Mouse (Mus musculus) natural killer cell, adult 2 months (primary cell): ENCODE data around the gene Pitpnm1.
A peak's percentile ranks its signal among the peaks of the same experiment; 100 is the strongest.
"Not testable (repeated sequence)": the region's sequence is repeated elsewhere in the genome, so short reads cannot be mapped to it uniquely, and the experiment has no call there.

ENCODE experiments used
- DNase-seq, 2 experiments: peaks; one replicate each; pipeline ENCODE4 v3.0.0; 2022; ENCODE audit warnings: low spot score in 2 of 2

Gene Pitpnm1

DNA sequence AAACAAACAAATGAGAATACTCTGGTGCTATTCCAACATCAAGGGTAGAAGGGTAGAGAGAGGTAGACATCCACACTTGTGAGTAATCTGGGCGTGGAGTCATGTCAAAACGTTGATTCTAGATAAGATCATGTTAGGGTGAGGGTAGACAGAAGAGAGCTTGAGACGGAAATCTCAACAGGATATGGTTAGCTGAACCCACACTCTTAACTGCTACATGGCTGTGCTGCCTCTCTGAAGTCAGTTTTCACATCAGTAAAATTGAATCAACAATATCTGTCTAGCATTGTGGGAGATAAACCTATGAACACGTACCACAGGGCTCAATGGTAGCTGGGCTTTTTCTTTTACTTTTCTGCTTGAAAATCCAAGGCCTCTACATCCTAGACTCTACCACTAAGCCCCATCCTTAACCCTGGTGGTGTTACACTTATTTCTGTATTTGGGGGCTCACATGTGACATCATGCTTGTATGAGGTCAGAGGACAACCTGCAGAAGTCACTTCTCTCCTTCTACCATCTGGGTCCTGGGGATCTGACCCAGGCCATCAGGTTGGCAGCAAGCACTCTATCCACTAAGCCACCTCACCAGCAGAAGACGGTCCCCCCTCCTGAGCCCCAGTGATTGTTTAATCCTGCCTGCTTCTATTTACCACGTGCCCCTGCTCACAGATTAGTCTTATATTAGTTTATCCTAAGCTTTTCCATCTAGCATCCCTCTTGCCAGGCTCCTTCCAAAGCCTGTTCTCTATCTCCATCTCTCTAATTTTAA lies 20.1 kb downstream of the Pitpnm1 start:
- peak; percentile 69 to 81 for DNase-seq

GRCm38 (mm10) chr19:4120496-4120895 lies 20.7 kb downstream of the Pitpnm1 start:
- DNase-seq: peak in 1 of 2 experiments; percentile 16

GRCm38 (mm10) chr19:4121097-4121805 lies 21.5 kb downstream of the Pitpnm1 start:
- DNase-seq: peak; percentile 98

GRCm38 (mm10) chr19:4121896-4122295 lies 22.1 kb downstream of the Pitpnm1 start:
- DNase-seq: not testable (repeated sequence)

DNA sequence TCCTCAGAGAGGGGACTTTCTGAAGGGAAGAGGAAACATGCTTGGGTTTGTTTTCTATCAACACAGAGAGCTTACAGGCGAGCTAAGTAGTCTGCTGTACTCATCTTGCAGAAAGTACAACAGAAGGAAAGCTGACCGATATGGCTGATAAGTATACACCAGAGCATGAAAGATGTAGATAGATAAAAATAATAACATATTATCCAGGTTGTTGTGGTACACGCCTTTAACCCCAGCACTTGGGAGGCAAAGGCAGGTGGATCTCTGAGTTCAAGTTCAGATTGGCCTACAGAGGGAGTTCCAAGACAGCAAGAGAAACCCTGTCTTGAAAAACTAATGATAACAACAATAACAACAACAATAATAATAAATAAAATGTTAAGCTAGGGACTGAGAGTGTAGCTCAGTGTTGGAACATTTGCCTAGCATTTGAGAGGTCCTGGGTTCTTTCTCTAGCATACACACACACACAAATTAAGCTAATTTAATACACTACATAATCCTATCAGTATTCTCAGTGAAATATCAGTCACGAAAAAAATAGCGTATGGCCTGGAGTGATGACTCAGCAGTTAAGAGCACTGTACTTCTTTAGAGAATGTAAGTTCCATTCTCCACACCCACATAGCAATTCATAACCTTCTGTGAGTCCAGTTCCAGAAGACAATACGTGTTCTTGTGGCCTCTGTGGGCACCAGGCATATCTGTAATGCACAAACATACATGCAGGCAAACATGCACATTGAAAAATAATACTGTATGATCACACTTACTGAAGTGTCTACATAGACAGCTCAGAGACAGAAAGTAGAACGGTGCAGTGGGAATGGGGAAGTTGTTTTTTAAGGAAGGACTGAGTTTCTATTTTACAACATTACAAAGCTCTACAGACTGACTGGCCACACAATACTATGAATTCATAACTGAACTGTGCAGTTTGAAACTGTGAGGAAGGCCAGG lies 22.9 kb downstream of the Pitpnm1 start:
- DNase-seq: no peak

DNA sequence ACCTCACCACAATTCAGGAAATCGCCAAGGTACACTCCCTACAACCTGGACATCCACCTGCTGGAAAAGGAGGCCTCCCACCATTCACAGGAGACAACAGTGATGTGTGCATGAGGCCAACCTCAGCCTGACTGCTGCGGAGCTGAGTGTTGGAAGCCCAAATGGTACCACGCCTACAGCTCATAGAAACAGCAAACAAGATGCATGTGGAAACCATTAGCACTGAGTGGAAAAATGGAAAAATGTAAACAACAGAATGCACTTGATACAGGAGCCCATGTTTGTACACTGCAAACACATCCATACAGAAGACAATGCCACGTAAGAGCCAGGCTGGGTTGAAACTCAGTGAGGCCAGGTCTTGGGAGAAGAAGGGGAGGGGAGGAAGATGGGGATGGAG lies 24.6 kb downstream of the Pitpnm1 start:
- DNase-seq: no peak

DNA sequence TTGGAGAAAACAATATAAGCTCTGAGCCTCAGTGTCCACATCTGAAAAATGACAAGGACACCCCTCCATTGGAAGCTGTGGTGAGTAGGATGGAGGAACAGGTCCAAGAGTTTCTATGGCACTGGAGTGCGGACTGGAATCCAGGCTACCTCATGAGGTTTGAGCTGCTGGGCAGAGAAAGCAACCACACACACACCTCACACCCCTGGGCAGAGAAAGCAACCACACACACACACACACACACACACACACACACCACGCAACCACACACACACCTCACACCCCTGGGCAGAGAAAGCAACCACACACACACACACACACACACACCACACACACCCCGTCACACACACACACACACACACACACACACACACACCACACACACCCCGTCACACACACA lies 25.5 kb downstream of the Pitpnm1 start:
- not testable (repeated sequence) for DNase-seq

- DNase-seq: peak; percentile 98 to 99
Measured at GRCm38 (mm10) chr19:4125741-4126696, 26.2 kb downstream of the Pitpnm1 start, which contains the start of gene Aip. TSS of gene Aip (minus strand) at chr19:4125858.

DNA sequence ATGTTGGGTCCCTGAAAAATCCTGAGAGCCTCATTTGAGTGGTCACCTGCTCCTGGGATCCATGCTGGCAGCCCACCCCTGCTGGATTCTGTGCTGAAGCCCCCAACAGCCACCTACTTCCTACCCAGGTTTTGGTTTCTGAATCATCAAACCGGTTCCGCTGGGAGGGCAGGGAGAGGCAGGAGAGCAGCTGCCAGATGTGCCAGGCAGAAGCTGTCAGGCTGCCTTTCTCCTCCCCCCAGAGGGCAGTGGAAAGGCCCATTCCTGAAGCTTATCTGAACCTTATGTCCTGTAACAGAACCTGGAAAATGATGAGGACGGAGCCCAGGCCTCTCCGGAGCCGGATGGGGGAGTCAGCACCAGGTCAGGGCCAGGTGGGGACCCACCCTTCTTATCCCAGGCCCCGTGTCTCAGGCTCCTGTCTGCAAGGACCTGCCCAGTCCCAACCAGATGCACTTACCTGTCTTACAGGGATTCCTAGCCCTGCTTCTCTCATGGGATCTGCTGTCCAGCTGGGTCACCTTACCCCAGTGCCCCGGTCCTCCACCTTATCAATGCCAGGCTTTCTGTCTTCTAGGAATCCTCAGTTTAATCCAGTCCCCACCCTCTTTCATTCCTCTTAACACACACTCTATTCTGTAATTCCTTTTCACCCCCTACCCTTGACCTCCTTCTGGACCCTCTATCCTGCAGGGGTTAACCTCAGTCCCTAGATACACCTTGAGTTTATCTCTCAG lies 27.1 kb downstream of the Pitpnm1 start:
- no peak for DNase-seq

DNA sequence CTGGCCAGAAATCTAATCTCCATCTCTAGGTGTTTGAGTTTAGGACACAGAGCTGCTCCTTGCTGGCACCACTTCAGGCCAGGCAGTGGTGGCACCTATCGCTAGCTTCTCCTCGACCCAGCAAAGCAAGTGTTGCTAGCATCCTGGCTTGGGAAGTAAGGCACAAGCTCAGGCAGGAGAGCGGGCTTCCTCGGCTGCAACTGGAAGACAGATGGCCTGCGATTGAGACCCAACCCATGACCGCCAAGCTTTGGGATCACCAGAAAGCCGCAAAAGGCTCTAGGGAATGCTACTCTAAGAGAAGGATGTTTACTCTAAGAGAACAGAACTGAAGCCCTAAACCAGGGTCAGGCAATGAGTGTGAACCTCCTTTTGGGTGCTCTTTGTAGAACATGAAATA lies 29.7 kb downstream of the Pitpnm1 start:
- no peak for DNase-seq

GRCm38 (mm10) chr19:4130106-4130505 lies 30.3 kb downstream of the Pitpnm1 start:
- no peak for DNase-seq

- no peak for DNase-seq
Measured at GRCm38 (mm10) chr19:4131075-4131474, 31.3 kb downstream of the Pitpnm1 start.

GRCm38 (mm10) chr19:4131768-4132167 lies 32.0 kb downstream of the Pitpnm1 start:
- DNase-seq: no peak

GRCm38 (mm10) chr19:4134354-4134753 lies 34.6 kb downstream of the Pitpnm1 start:
- DNase-seq: no peak

- not testable (repeated sequence) for DNase-seq
Measured at GRCm38 (mm10) chr19:4135229-4135962, 35.6 kb downstream of the Pitpnm1 start.

GRCm38 (mm10) chr19:4135963-4136345 lies 36.2 kb downstream of the Pitpnm1 start:
- DNase-seq: peak in 1 of 2 experiments; percentile 50

DNA sequence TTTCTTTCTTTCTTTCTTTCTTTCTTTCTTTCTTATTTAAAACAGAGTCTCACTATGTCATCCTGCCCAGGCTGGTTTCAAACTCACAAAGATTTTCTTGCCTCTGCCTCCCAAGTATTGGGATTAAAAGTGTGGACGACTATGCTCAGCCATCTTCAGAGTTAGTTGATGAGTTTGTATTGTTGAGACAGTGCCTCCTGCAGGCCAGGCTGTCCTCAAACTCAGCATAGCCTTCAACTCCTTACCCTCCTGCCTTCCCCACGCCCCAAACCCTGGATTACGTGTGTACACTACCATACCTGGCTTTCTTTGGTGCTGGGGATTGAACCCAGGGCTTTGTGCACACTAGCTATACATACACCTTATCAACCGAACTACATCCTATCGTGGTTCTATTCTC lies 36.7 kb downstream of the Pitpnm1 start:
- no peak for DNase-seq

- no peak for DNase-seq
Measured at GRCm38 (mm10) chr19:4137913-4138312, 38.1 kb downstream of the Pitpnm1 start.

DNA sequence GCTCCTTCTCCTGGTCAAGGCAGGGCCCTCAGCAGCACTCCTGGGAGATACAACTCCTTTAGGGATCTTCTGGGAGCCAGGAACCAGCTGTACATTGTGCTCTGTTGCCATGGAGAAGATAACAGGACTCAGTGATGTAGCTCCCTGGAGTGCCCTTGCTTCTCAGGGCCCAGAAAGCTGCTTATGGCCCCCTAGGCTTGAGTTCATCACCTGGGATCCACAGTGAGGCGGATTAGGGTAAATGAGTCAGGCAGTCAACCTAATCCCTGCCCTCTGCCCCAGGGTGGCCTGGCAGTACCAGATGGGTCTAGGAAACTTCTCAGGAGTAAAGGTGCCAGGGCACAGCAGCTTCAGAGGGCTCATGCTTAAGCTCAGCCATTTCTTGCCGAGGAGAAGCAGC lies 39.6 kb downstream of the Pitpnm1 start, which contains the start of gene Gpr152:
Gpr152 (plus strand) TSS at position 342 of the 400 bp plus-strand sequence.
- DNase-seq: no peak
